Mouse (Mus musculus) ES-E14 (cell line): Measurements from ENCODE around the gene Plxdc1.

ENCODE experiments used
- CHD2 ChIP-seq: IDR thresholded peaks from 2 replicates; pipeline ENCODE4 v1.6.1; 2014; ENCODE audit warnings: mild to moderate bottlenecking, low read depth, low read length, inconsistent platforms
- HCFC1 ChIP-seq: IDR thresholded peaks from 2 replicates; pipeline ENCODE4 v1.6.1; 2012; ENCODE audit warnings: low read length, inconsistent platforms, borderline replicate concordance; ENCODE audit not compliant: insufficient read depth
- ZC3H11A ChIP-seq: IDR thresholded peaks from 2 replicates; pipeline ENCODE4 v1.6.1; 2012; ENCODE audit warnings: low read depth, mild to moderate bottlenecking, inconsistent platforms, low read length, borderline replicate concordance
- ZNF384 ChIP-seq: IDR thresholded peaks from 2 replicates; pipeline ENCODE4 v1.6.1; 2012; ENCODE audit warnings: low read depth, low read length, inconsistent platforms

- TF ChIP-seq ZNF384, result no peak
- no peak for TF ChIP-seq HCFC1
- TF ChIP-seq CHD2, result no peak
- no peak for TF ChIP-seq ZC3H11A
Measured at GRCm38 (mm10) chr11:98008087-98008486, 21.8 kb upstream of the Plxdc1 start.
